Mouse (Mus musculus): ENCODE results near the gene Sat2.

Sat2 gene

DNA sequence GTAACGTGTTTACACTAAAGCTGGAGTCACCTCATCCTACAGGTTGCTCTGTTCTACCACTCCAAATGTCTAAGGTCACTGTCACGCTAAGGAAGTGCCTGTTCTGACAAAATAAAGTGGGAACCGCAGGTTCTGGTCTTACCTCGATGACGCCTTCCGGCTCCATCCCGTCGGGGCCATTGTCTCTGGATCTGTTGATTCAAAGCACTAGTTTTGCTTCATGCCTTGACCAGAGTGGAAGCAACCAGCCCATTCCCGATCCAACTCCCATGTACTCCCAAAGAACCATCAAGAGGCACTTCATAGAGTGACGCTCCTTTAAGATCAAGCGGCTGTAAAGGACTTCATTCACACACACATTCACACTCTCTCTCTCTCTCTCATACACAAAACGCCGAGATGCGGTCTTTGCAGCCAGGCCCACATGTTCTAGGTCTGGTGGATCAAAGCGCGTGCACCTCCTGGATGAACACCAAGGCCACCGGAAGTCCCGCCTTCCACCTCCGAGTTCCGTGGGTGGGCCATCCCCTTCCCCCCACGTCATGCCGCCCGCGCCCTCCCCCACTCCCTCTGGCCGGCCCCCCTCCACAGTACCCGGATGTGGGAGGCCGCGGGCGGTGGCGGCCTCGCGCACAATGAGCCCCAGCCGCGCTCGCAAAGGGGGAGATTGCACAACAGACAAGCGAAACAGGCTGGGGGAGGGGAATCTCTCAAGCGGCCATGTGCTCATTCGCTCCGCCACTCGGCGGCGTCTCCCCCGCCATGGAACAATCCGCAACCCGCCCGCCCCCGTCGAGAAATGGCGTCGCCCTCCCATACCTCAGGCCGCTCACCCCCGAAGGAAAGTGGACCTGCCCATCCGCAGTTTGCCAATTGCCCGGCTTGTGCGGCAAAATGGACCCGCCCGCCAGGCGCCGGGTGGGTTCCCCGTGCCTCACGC, 49.2 kb downstream of the Sat2 start:
- DNase-seq (ENCODE audit: low spot score in 2 of 2) = peak; percentile 84 to 88

DNA sequence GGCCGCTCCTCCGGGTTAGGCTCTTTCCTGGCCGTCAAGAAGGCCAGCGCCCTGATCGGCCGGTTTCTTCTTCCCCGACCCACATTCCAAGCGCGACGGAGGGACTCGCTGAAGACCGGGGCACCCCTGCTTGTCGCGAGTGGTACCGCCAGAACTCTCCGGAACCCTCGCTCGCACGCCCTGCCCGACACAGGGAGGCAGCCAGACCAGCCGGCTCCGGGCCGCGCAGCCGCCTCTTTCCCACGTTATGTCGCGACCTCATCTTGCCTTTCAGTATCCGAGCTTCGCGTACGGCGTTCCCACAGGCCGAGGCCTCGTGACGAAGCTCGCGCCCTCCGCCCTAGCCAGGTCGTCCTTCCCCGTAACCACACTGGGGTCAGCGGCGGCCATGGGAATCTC, 49.9 kb downstream of the Sat2 start:
- no peak for DNase-seq (ENCODE audit: low spot score in 2 of 2)

GRCm38 (mm10) chr11:69672211-69672706, 50.4 kb downstream of the Sat2 start, which contains the start of gene Eif4a1:
Gene Eif4a1, minus strand, starts transcription at chr11:69672423.
- peak; percentile 100 for DNase-seq (ENCODE audit: low spot score in 2 of 2)
